Mouse (Mus musculus) heart, embryonic 16.5 days (tissue): ENCODE measurements at regions not wholly inside any gene's neighbourhood (a gene's known extent, or its start where the extent isn't known, plus 50 kb on each side); places are given as distances from the start of the nearest gene placed in this dataset.

Experiments
- ATAC-seq: fragments of 200-750 bp; cut with Nextera tagmentation; replicated peaks from 2 replicates; pipeline ENCODE4 v1.8.0; 2017; ENCODE audit warnings: moderate number of reproducible peaks; ENCODE audit not compliant: insufficient read depth, low FRiP score; ENCODE audit errors: extremely low read depth
- H3K27ac ChIP-seq: fragments of 300-500 bp; sonication (generic); 2 replicates; pipeline ENCODE4 v1.5.1; 2014; ENCODE audit warnings: mild to moderate bottlenecking, low read length, control low read depth, moderate library complexity
- H3K27me3 ChIP-seq: fragments of 300-500 bp; sonication (generic); 2 replicates; pipeline ENCODE4 v1.6.1; 2014; ENCODE audit warnings: low read length, mixed read lengths; ENCODE audit not compliant: control insufficient read depth, insufficient read depth
- H3K36me3 ChIP-seq: fragments of 300-500 bp; sonication (generic); 2 replicates; pipeline ENCODE4 v1.6.1; 2014; ENCODE audit not compliant: control insufficient read depth, insufficient read depth
- H3K4me1 ChIP-seq: fragments of 300-500 bp; sonication (generic); 2 replicates; pipeline ENCODE4 v1.6.1; 2014; ENCODE audit warnings: low read length, mixed read lengths; ENCODE audit not compliant: control insufficient read depth, insufficient read depth
- H3K4me2 ChIP-seq: fragments of 300-500 bp; sonication (generic); 2 replicates; pipeline ENCODE4 v1.6.1; 2014; ENCODE audit warnings: low read depth, mild to moderate bottlenecking, control low read depth, low read length
- H3K4me3 ChIP-seq: fragments of 300-500 bp; sonication (generic); 2 replicates; pipeline ENCODE4 v1.5.1; 2014; ENCODE audit warnings: mild to moderate bottlenecking, control low read depth, low read length
- H3K9ac ChIP-seq: fragments of 300-500 bp; sonication (generic); 2 replicates; pipeline ENCODE4 v1.6.1; 2014; ENCODE audit warnings: low read length, control low read depth
- H3K9me3 ChIP-seq: fragments of 300-500 bp; sonication (generic); replicated peaks from 2 replicates; pipeline ENCODE4 v1.6.1; 2016; ENCODE audit warnings: low read length; ENCODE audit not compliant: control insufficient read depth
- WGBS: fragments of 180-500 bp; shearing (Covaris S2); extraction: QIAGEN DNeasy Blood & Tissue Kit; methylation state at CpG from one replicate; pipeline ENCODE4 v1.1.7; 2014; 5-methylcytosine and 5-hydroxymethylcytosine counted together

- Histone ChIP-seq H3K27ac (no peak overlapping the region), H3K27me3 (no peaks in the 10 kb centered on the region), H3K4me2 (no peak overlapping the region), H3K9me3 (no peaks in the 10 kb centered on the region), H3K4me3 (no peak overlapping the region), H3K36me3 (no peaks in the 10 kb centered on the region), H3K4me1 (peaks cover 9% of the 10 kb centered on the region), H3K9ac (no peak overlapping the region)
- 81% methylated on average over 3 of the region's 3 CpGs for WGBS
- ATAC-seq: no peak
Measured at GRCm38 (mm10) chr16:44674198-44674597, 49.9 kb upstream of the Nepro start.

- Histone ChIP-seq H3K27ac (no peak overlapping the region), H3K4me2 (peak overlapping the region; percentile 57), H3K4me3 (peak overlapping the region; percentile 31), H3K4me1 (peaks cover 9% of the 10 kb centered on the region), H3K36me3 (no peaks in the 10 kb centered on the region), H3K9me3 (no peaks in the 10 kb centered on the region), H3K9ac (peak overlapping the region; percentile 47; the same call in 1 of the 2 replicates), H3K27me3 (no peaks in the 10 kb centered on the region; the same call in 1 of the 2 replicates)
- no peak for ATAC-seq
- WGBS: 18% methylated on average over 14 of the region's 14 CpGs
Measured at GRCm38 (mm10) chr16:44672422-44672819, 51.7 kb upstream of the Nepro start.

- Histone ChIP-seq H3K4me3 (no peak overlapping the region), H3K4me2 (peak overlapping the region; percentile 57), H3K4me1 (peaks cover 9% of the 10 kb centered on the region), H3K9me3 (no peaks in the 10 kb centered on the region), H3K27ac (no peak overlapping the region), H3K36me3 (no peaks in the 10 kb centered on the region), H3K27me3 (no peaks in the 10 kb centered on the region; the same call in 1 of the 2 replicates), H3K9ac (no peak overlapping the region)
- 36% methylated on average over 22 of the region's 22 CpGs for WGBS
- ATAC-seq: no peak
Measured at GRCm38 (mm10) chr16:44671551-44672421, 52.3 kb upstream of the Nepro start.

- Histone ChIP-seq H3K9ac (no peak overlapping the region), H3K4me1 (peaks cover 9% of the 10 kb centered on the region), H3K4me2 (no peak overlapping the region), H3K27ac (no peak overlapping the region), H3K27me3 (no peaks in the 10 kb centered on the region; the same call in 1 of the 2 replicates), H3K4me3 (no peak overlapping the region), H3K36me3 (no peaks in the 10 kb centered on the region), H3K9me3 (no peaks in the 10 kb centered on the region)
- WGBS: 79% methylated on average over 6 of the region's 6 CpGs
- ATAC-seq: no peak
Measured at GRCm38 (mm10) chr16:44668061-44668460, 56.0 kb upstream of the Nepro start.

GRCm38 (mm10) chr16:44667118-44667517, 57.0 kb upstream of the Nepro start:
- Histone ChIP-seq H3K4me2 (no peak overlapping the region), H3K27ac (no peak overlapping the region), H3K9me3 (no peaks in the 10 kb centered on the region), H3K9ac (no peak overlapping the region), H3K36me3 (no peaks in the 10 kb centered on the region), H3K4me3 (no peak overlapping the region), H3K4me1 (peaks cover 4% of the 10 kb centered on the region), H3K27me3 (no peaks in the 10 kb centered on the region; the same call in 1 of the 2 replicates)
- 65% methylated on average over 6 of the region's 6 CpGs for WGBS
- ATAC-seq: no peak

GRCm38 (mm10) chr16:44666431-44666997, 57.6 kb upstream of the Nepro start:
- H3K36me3 ChIP-seq: no peaks in the 10 kb centered on the region
- no peak overlapping the region for H3K9ac ChIP-seq
- no peaks in the 10 kb centered on the region for H3K4me1 ChIP-seq
- H3K4me2 ChIP-seq: no peak overlapping the region
- H3K27ac ChIP-seq: no peak overlapping the region
- no peak overlapping the region for H3K4me3 ChIP-seq
- no peaks in the 10 kb centered on the region for H3K9me3 ChIP-seq
- no peaks in the 10 kb centered on the region; the same call in 1 of the 2 replicates for H3K27me3 ChIP-seq
- 68% methylated on average over 7 of the region's 7 CpGs for WGBS
- no peak for ATAC-seq

GRCm38 (mm10) chr16:44665491-44665931, 58.6 kb upstream of the Nepro start:
- ATAC-seq: no peak
- Histone ChIP-seq H3K4me3 (no peak overlapping the region), H3K4me1 (no peaks in the 10 kb centered on the region), H3K9ac (no peak overlapping the region), H3K4me2 (no peak overlapping the region), H3K27ac (no peak overlapping the region), H3K36me3 (no peaks in the 10 kb centered on the region), H3K27me3 (no peaks in the 10 kb centered on the region; the same call in 1 of the 2 replicates), H3K9me3 (no peaks in the 10 kb centered on the region)
- WGBS: 74% methylated on average over 9 of the region's 9 CpGs

- Histone ChIP-seq H3K9me3 (no peaks in the 10 kb centered on the region), H3K9ac (no peak overlapping the region), H3K4me2 (no peak overlapping the region), H3K4me1 (no peaks in the 10 kb centered on the region), H3K27ac (no peak overlapping the region), H3K27me3 (no peaks in the 10 kb centered on the region), H3K4me3 (no peak overlapping the region), H3K36me3 (no peaks in the 10 kb centered on the region)
- 74% methylated on average over 6 of the region's 6 CpGs for WGBS
- ATAC-seq: no peak
Measured at GRCm38 (mm10) chr16:44662966-44663600, 61.0 kb upstream of the Nepro start.
